Mouse (Mus musculus): ENCODE results near the gene Cox15. TPM values are rescaled to one million over a fixed set of nuclear protein-coding genes. Genes with fewer than 3 reads are reported as not detected.

The Cox15 gene
- polyA plus RNA-seq (2014; fragmentation: Illumina TruSeq; extraction: RNeasy Lipid Tissue Mini Kit (QIAGEN cat#74804); ENCODE audit: insufficient read depth, low read depth, low replicate concordance), result 5.3 TPM

GRCm38 (mm10) chr19:43752489-43753225 is at the start of gene Cox15, which contains the start of gene Cutc:
Gene Cox15 (minus strand): TSS chr19:43753000.
Gene Cutc (plus strand): TSS chr19:43752996.

GRCm38 (mm10) chr19:43781980-43782379 is 29.2 kb upstream of the Cox15 start, which contains the start of gene Abcc2:
Gene Abcc2 (plus strand): TSS chr19:43782192.

DNA sequence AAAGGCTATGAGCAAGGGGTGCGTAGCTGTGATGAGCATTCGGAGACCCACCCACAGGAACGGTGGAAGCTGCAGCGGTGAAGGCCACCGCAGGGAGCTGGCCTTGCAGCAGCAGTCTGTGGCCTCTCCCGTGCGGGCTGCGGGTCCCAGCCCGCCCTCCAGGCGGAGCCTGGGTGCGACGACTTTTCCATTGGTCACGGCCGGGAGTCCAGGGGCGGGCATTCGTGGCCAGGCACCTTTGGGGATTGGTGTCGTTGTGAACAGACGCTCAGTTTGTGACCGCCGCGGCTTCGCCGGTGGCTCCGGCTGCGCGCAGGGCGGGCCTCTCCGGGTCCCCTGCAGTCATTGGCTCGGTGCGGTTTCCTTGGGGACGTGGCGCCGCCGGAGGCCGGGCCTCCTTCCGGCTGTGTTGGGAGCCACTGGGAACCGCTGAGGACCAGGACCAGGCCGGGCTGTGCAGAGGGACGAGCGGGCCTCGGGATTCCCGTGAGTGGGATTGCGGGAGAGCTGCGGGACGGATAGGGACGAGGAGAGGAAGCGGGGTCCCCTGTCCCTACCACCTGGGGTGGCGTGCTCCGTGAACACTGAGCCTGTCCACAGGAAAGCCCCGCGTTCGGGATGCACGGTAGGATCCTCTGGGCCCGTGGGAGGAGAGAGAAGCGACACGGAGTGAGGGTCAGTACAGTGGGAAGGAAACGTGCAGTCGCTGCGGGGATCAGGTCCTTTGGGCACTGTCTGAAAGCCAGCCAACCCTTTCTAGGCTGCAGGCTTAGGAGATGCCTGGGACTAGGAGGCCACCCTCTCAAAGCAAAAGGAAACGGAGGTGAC is 63.2 kb downstream of the Cox15 start, which contains the start of gene Entpd7:
Gene Entpd7 (plus strand): TSS at position 254 of the 828 bp plus-strand sequence.

Other genes with a start within 250 kb of the Cox15 start
- gene Got1, start 228.4 kb downstream of the Cox15 start, polyA plus RNA-seq (2014; fragmentation: Illumina TruSeq; extraction: RNeasy Lipid Tissue Mini Kit (QIAGEN cat#74804); ENCODE audit: insufficient read depth, low read depth, low replicate concordance), result 16.6 TPM
- gene Nkx2-3, start 140.7 kb downstream of the Cox15 start, polyA plus RNA-seq (2014; fragmentation: Illumina TruSeq; extraction: RNeasy Lipid Tissue Mini Kit (QIAGEN cat#74804); ENCODE audit: insufficient read depth, low read depth, low replicate concordance), result not detected
- 27.3 TPM for gene Slc25a28, start 78.1 kb downstream of the Cox15 start, polyA plus RNA-seq (2014; fragmentation: Illumina TruSeq; extraction: RNeasy Lipid Tissue Mini Kit (QIAGEN cat#74804); ENCODE audit: insufficient read depth, low read depth, low replicate concordance)
- 0.87 TPM for gene Entpd7, start 63.3 kb downstream of the Cox15 start, polyA plus RNA-seq (2014; fragmentation: Illumina TruSeq; extraction: RNeasy Lipid Tissue Mini Kit (QIAGEN cat#74804); ENCODE audit: insufficient read depth, low read depth, low replicate concordance)
- 9.2 TPM for gene Cutc, start within 50 bp of the Cox15 start, polyA plus RNA-seq (2014; fragmentation: Illumina TruSeq; extraction: RNeasy Lipid Tissue Mini Kit (QIAGEN cat#74804); ENCODE audit: insufficient read depth, low read depth, low replicate concordance)
- not detected for gene Abcc2, start 29.2 kb upstream of the Cox15 start, polyA plus RNA-seq (2014; fragmentation: Illumina TruSeq; extraction: RNeasy Lipid Tissue Mini Kit (QIAGEN cat#74804); ENCODE audit: insufficient read depth, low read depth, low replicate concordance)
- 4.5 TPM for gene Dnmbp, start 187.2 kb upstream of the Cox15 start, polyA plus RNA-seq (2014; fragmentation: Illumina TruSeq; extraction: RNeasy Lipid Tissue Mini Kit (QIAGEN cat#74804); ENCODE audit: insufficient read depth, low read depth, low replicate concordance)
- gene Cpn1, start 233.6 kb upstream of the Cox15 start, polyA plus RNA-seq (2014; fragmentation: Illumina TruSeq; extraction: RNeasy Lipid Tissue Mini Kit (QIAGEN cat#74804); ENCODE audit: insufficient read depth, low read depth, low replicate concordance), result 3.3 TPM

Measured in lung, adult 10 weeks (tissue).